Mouse (Mus musculus) CH12.LX (cell line): ENCODE measurements around the gene Ugt1a5. TPM values are rescaled to one million over a fixed set of nuclear protein-coding genes. Genes with fewer than 3 reads are reported as not detected.

Experiments used
- DNase-seq: peaks from one replicate; pipeline ENCODE4 v3.0.0-alpha.2; 2013; ENCODE audit errors: extremely low read depth
- H3K27ac ChIP-seq: 2 replicates; pipeline ENCODE4 v1.5.1; 2012; ENCODE audit warnings: low read depth, mild to moderate bottlenecking, control low read depth, moderate library complexity; ENCODE audit not compliant: insufficient read depth
- H3K27me3 ChIP-seq: replicated peaks from 2 replicates; pipeline ENCODE3; 2012; ENCODE audit warnings: inconsistent platforms
- H3K36me3 ChIP-seq, 2 experiments: replicated peaks in 1 of 2; 2 replicates each; pipeline versions ENCODE3 to v1.6.1; 2012; ENCODE audit warnings: inconsistent platforms in 1 of 2, low read length in 1 of 2, mild to moderate bottlenecking in 1 of 2, mixed read lengths in 1 of 2, moderate library complexity in 1 of 2; ENCODE audit not compliant: control insufficient read depth in 1 of 2, insufficient read depth in 1 of 2
- H3K4me1 ChIP-seq, 2 experiments: 2 replicates each; pipeline ENCODE4 v1.6.1; 2012; ENCODE audit warnings: inconsistent platforms in 1 of 2, moderate library complexity in 1 of 2; ENCODE audit not compliant: insufficient read depth in 2 of 2, control insufficient read depth in 1 of 2
- H3K4me2 ChIP-seq: 2 replicates; pipeline ENCODE4 v1.6.1; 2012; ENCODE audit warnings: low read depth, mild to moderate bottlenecking, control low read depth; ENCODE audit not compliant: poor library complexity, insufficient read depth, severe bottlenecking
- H3K4me3 ChIP-seq, 3 experiments: fragments of 150-350 bp in 1 of 3; sonication (generic) in 1 of 3; replicated peaks in 1 of 3; 2 replicates each; pipeline versions ENCODE3 to v1.5.1; 2011 to 2012; ENCODE audit warnings: low read depth in 2 of 3, low read length in 2 of 3, mild to moderate bottlenecking in 2 of 3, moderate library complexity in 2 of 3, control low read depth in 1 of 3, improper control_type of control experiment in 1 of 3, inconsistent platforms in 1 of 3, mixed read lengths in 1 of 3; ENCODE audit not compliant: poor library complexity in 1 of 3
- H3K79me2 ChIP-seq: replicated peaks from 2 replicates; pipeline ENCODE4 v1.6.1; 2012; ENCODE audit warnings: mild to moderate bottlenecking, moderate library complexity; ENCODE audit not compliant: control insufficient read depth, poor library complexity, insufficient read depth, severe bottlenecking; ENCODE audit errors: extremely low read depth
- H3K9ac ChIP-seq: 2 replicates; pipeline ENCODE4 v1.6.1; 2012; ENCODE audit warnings: low read depth, mild to moderate bottlenecking, control low read depth, moderate library complexity; ENCODE audit not compliant: insufficient read depth
- H3K9me3 ChIP-seq: replicated peaks from 2 replicates; pipeline ENCODE3; 2012; ENCODE audit warnings: low read length, inconsistent platforms, mixed read lengths
- BHLHE40 ChIP-seq: IDR thresholded peaks from 2 replicates; pipeline ENCODE4 v1.6.1; 2011; ENCODE audit warnings: mild to moderate bottlenecking, low read depth, low read length, improper control_type of control experiment
- CHD1 ChIP-seq: IDR thresholded peaks from 2 replicates; pipeline ENCODE4 v1.6.1; 2012; ENCODE audit warnings: low read depth, low read length, improper control_type of control experiment, inconsistent platforms
- E2F4 ChIP-seq: IDR thresholded peaks from 2 replicates; pipeline ENCODE4 v1.6.1; 2011; ENCODE audit warnings: low read depth, low read length, improper control_type of control experiment; ENCODE audit not compliant: insufficient replicate concordance
- ELF1 ChIP-seq: IDR thresholded peaks from 2 replicates; pipeline ENCODE4 v1.6.1; 2014; ENCODE audit warnings: low read depth, mild to moderate bottlenecking, inconsistent platforms, low read length, improper control_type of control experiment
- GABPA ChIP-seq: IDR thresholded peaks from 2 replicates; pipeline ENCODE4 v1.6.1; 2012; ENCODE audit warnings: low read depth, low read length, improper control_type of control experiment, inconsistent platforms; ENCODE audit not compliant: insufficient replicate concordance
- HCFC1 ChIP-seq: IDR thresholded peaks from 2 replicates; pipeline ENCODE4 v1.6.1; 2012; ENCODE audit warnings: low read depth, mild to moderate bottlenecking, inconsistent platforms, low read length, improper control_type of control experiment
- IRF4 ChIP-seq: IDR thresholded peaks from 2 replicates; pipeline ENCODE4 v1.6.1; 2014; ENCODE audit warnings: low read depth, mild to moderate bottlenecking, inconsistent platforms, low read length, improper control_type of control experiment
- JUND ChIP-seq: conservative IDR thresholded peaks from 2 replicates; pipeline ENCODE4 v1.6.1; 2011; ENCODE audit warnings: low read depth, low read length, improper control_type of control experiment
- KAT2A ChIP-seq: IDR thresholded peaks from 2 replicates; pipeline ENCODE4 v1.6.1; 2012; ENCODE audit warnings: low read length, improper control_type of control experiment, inconsistent platforms; ENCODE audit not compliant: insufficient replicate concordance
- MAFK ChIP-seq: IDR thresholded peaks from 2 replicates; pipeline ENCODE4 v1.6.1; 2011; ENCODE audit warnings: low read length, improper control_type of control experiment; ENCODE audit not compliant: insufficient replicate concordance
- MYC ChIP-seq: IDR thresholded peaks from 2 replicates; pipeline ENCODE4 v1.6.1; 2011; ENCODE audit warnings: low read depth, mild to moderate bottlenecking, improper control_type of control experiment, low read length
- POLR2A ChIP-seq: IDR thresholded peaks from 2 replicates; pipeline ENCODE4 v1.6.1; 2011; ENCODE audit warnings: low read depth, mild to moderate bottlenecking, improper control_type of control experiment, low read length
- RCOR1 ChIP-seq: conservative IDR thresholded peaks from 2 replicates; pipeline ENCODE4 v1.6.1; 2012; ENCODE audit warnings: low read depth, mild to moderate bottlenecking, inconsistent platforms, low read length, improper control_type of control experiment
- SIN3A ChIP-seq: IDR thresholded peaks from 2 replicates; pipeline ENCODE4 v1.6.1; 2012; ENCODE audit warnings: low read length, improper control_type of control experiment, inconsistent platforms
- TBP ChIP-seq: conservative IDR thresholded peaks from 2 replicates; pipeline ENCODE4 v1.6.1; 2011; ENCODE audit warnings: low read depth, low read length, improper control_type of control experiment
- ZKSCAN1 ChIP-seq: IDR thresholded peaks from 2 replicates; pipeline ENCODE4 v1.6.1; 2012; ENCODE audit warnings: low read depth, inconsistent platforms, low read length, improper control_type of control experiment, borderline replicate concordance
- ZMIZ1 ChIP-seq: IDR thresholded peaks from 2 replicates; pipeline ENCODE4 v1.6.1; 2012; ENCODE audit warnings: low read depth, mild to moderate bottlenecking, inconsistent platforms, low read length, improper control_type of control experiment
- ZNF384 ChIP-seq: IDR thresholded peaks from 2 replicates; pipeline ENCODE4 v1.6.1; 2012; ENCODE audit warnings: low read depth, low read length, improper control_type of control experiment, inconsistent platforms
- dilution Hi-C: fragments of 300-500 bp; cut with MboI; formaldehyde crosslinking; loops from 2 replicates; pipeline ENCODE4 v1.14.3; 2020; ENCODE audit warnings: low sequenced_read_pairs; ENCODE audit not compliant: extremely low pct_unique_long_range_greater_than_20kb, extremely low pct_ligation_motif_present
- in situ Hi-C: fragments of 300-500 bp; cut with MboI; formaldehyde crosslinking; loops from 3 replicates; pipeline ENCODE4 v1.14.3; 2019; ENCODE audit warnings: low sequenced_read_pairs, low pct_ligation_motif_present, low pct_unique_long_range_greater_than_20kb, mixed read lengths
- polyA plus RNA-seq: library from polyadenylated mRNA; unstranded; fragments of >175 nt; gene quantifications from 2 replicates; pipeline ENCODE4 v1.2.1, GENCODE M21; 2012; ENCODE audit warnings: low read depth; ENCODE audit not compliant: insufficient read length
- total RNA-seq, 2 experiments: library from RNA; depleted of rRNA; stranded (reverse); fragments of 300-350 nt in 1 of 2; fragments of >200 nt in 1 of 2; gene quantifications; 2 replicates each; pipeline ENCODE4 v1.2.3; 2012 to 2014

The Ugt1a5 gene
- total and polyA plus RNA-seq, 3 experiments: not detected

DNA sequence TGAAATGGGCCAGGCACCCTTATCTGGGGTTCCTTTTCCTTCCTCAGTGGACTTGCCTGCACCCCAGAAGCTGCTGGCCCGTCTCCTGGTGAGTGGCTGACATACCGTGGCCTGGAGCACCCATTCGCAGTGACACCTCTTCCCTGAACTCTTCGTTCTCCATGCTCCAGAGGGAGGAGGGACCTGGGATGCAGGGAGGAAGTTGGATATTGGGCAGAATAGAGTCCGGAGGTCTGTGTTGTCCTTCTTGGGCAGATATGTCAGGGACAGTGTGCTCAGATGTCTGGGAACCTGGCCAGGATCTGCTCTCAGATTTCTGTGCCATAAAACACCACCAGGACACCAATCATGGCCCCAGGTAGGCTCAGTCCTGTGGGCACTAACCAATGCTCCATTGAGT is 74.3 kb downstream of the Ugt1a5 start:
- no peak overlapping the region for H3K9ac ChIP-seq
- DNase-seq: no peak
- in situ Hi-C loops (no loop called here), dilution Hi-C loops (no loop called here)
- no peak overlapping the region for H3K27ac ChIP-seq
- H3K4me1 ChIP-seq: no peaks in the 10 kb centered on the region
- peaks cover 36% of the 10 kb centered on the region for H3K27me3 ChIP-seq
- H3K4me3 ChIP-seq: no peak overlapping the region
- no peaks in the 10 kb centered on the region for H3K79me2 ChIP-seq
- TF ChIP-seq SIN3A: no peak
- TF ChIP-seq MYC: no peak
- no peak for TF ChIP-seq ELF1
- TF ChIP-seq IRF4: no peak
- no peak for TF ChIP-seq KAT2A
- TF ChIP-seq E2F4: no peak
- TF ChIP-seq ZNF384: no peak
- TF ChIP-seq ZKSCAN1: no peak
- TF ChIP-seq JUND: no peak
- TF ChIP-seq CHD1: no peak
- TF ChIP-seq HCFC1: no peak
- TF ChIP-seq RCOR1: no peak
- no peak for TF ChIP-seq GABPA
- TF ChIP-seq MAFK: no peak
- TF ChIP-seq POLR2A: no peak
- TF ChIP-seq TBP: no peak
- H3K9me3 ChIP-seq: peaks cover 74% of the 10 kb centered on the region
- no peak overlapping the region for H3K4me2 ChIP-seq
- H3K36me3 ChIP-seq: no peaks in the 10 kb centered on the region

DNA sequence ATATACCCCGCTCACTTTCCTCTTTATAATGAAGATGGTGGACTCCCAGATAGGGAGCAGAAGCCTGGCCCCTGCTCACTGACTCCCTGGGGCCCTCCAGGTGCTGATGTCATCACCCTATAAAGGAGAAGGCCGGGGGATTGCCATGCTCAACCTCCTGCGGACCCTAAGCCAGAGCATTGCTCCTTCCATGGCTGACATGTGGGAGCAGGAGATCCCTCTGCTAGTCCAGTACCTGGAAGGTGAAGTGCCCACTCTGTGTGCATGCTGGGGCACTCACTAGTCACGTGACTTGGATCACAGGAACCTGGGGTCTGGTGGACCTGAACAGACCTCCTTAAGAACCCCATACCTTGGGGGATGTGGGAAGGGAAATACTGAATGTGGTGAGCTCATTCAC is 74.8 kb downstream of the Ugt1a5 start:
- peaks cover 72% of the 10 kb centered on the region for H3K9me3 ChIP-seq
- in situ Hi-C loops: no loop called here

More for the DNA sequence above, 74.8 kb downstream of the Ugt1a5 start:
- H3K4me3 ChIP-seq: no peak overlapping the region
- no peak overlapping the region for H3K9ac ChIP-seq
- no peak overlapping the region for H3K27ac ChIP-seq
- dilution Hi-C loops: no loop called here
- H3K36me3 ChIP-seq: no peaks in the 10 kb centered on the region
- no peaks in the 10 kb centered on the region for H3K79me2 ChIP-seq
- no peak overlapping the region for H3K4me2 ChIP-seq
- H3K27me3 ChIP-seq: peaks cover 34% of the 10 kb centered on the region
- no peaks in the 10 kb centered on the region for H3K4me1 ChIP-seq
- no peak for DNase-seq
- TF ChIP-seq BHLHE40 (peak; percentile 20; the same call in 1 of the 2 replicates), ZMIZ1 (no peak)
